Mouse (Mus musculus): Measurements from ENCODE around the gene Usp44. TPM values are rescaled to one million over a fixed set of nuclear protein-coding genes. Genes with fewer than 3 reads are reported as not detected.
A peak's percentile ranks its signal among the peaks of the same experiment; 100 is the strongest.

The Usp44 gene
- polyA plus RNA-seq, 1 experiment from 2014 or later = 4.0 TPM

DNA sequence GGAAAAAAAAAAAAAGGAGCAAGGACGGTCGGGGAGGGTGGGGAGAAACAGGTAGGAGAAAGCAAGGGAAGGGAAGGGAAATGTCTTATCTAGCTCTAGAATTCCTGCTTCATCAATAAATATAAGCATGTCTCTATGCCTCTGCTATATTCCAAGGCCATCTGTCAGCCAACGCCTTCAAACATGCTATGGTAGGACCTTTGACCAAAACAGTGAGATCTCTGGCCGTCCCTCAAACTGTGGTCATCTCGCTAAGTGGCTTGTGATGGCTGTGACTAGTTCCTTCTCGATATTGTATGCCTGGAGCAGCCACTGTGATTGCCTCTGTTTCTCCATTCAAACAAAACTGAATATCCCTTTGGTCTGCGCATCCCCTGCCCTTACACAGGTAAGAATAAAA, 19.3 kb upstream of the Usp44 start:
- DNase-seq (ENCODE audit: low spot score) (no peak), ATAC-seq (replicated peaks; ENCODE audit: low FRiP score) (no peak)
- Histone ChIP-seq H3K4me2 (no peak overlapping the region), H3K4me1 (replicated peaks; ENCODE audit: control insufficient read depth, insufficient read depth, low read length) (no peaks in the 10 kb centered on the region), H3K27ac (ENCODE audit: low read depth, low read length) (no peak overlapping the region), H3K9ac (ENCODE audit: low read depth, low read length) (no peak overlapping the region), H3K4me3 (ENCODE audit: low read depth, low read length) (no peak overlapping the region), H3K9me3 (ENCODE audit: control insufficient read depth, low read length) (no peaks in the 10 kb centered on the region), H3K36me3 (ENCODE audit: control insufficient read depth, insufficient read depth, low read length) (no peaks in the 10 kb centered on the region), H3K27me3 (replicated peaks; ENCODE audit: control insufficient read depth, insufficient read depth, low read length) (peaks cover 2% of the 10 kb centered on the region; the same call in 1 of the 2 replicates)
- 72% methylated on average over 7 of the region's 7 CpGs for WGBS

DNA sequence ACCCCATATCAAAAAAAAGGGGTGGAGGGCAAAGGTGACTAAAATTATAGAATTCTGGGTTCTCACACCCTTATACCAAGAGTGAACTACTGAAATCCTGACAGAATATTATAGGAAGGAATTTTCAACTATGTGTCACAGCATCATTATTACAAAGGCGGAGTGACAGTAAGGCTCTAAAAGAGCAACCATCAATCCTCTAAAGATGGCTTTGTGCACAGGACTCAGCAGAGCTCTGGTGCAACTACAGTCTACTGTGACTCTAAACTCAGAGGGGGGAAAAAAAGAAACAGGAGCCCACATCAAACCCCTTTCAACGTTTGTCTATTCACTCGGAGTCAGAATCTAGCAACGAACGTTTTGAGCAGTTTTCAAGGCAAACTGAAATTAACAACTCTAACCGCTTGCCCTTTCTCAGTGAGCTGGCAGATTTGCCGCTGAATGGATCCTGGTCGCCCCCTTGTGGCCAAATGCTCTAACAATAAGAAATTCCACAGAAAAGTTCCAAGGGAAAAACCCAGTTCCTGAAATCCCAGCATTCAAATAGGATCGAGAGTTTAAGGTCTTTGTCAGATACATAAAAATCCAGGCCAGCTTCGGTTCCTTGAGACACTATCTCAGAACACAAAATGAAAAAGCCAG, 18.5 kb upstream of the Usp44 start:
- no peaks in the 10 kb centered on the region for H3K36me3 ChIP-seq (ENCODE audit: control insufficient read depth, insufficient read depth, low read length)
- peaks cover 2% of the 10 kb centered on the region; the same call in 1 of the 2 replicates for H3K27me3 ChIP-seq (replicated peaks; ENCODE audit: control insufficient read depth, insufficient read depth, low read length)
- no peak overlapping the region for H3K4me3 ChIP-seq (ENCODE audit: low read depth, low read length)
- H3K4me2 ChIP-seq = peak overlapping the region; percentile 37; the same call in 1 of the 2 replicates
- H3K27ac ChIP-seq (ENCODE audit: low read depth, low read length) = no peak overlapping the region
- H3K9ac ChIP-seq (ENCODE audit: low read depth, low read length) = no peak overlapping the region
- 14% methylated on average over 10 of the region's 10 CpGs for WGBS
- no peaks in the 10 kb centered on the region for H3K9me3 ChIP-seq (ENCODE audit: control insufficient read depth, low read length)
- no peak for ATAC-seq (replicated peaks; ENCODE audit: low FRiP score)
- no peaks in the 10 kb centered on the region for H3K4me1 ChIP-seq (replicated peaks; ENCODE audit: control insufficient read depth, insufficient read depth, low read length)
- DNase-seq (ENCODE audit: low spot score) = peak; percentile 62

GRCm38 (mm10) chr10:93813755-93814154, 17.6 kb upstream of the Usp44 start:
- H3K9me3 ChIP-seq (ENCODE audit: control insufficient read depth, low read length) = no peaks in the 10 kb centered on the region
- no peak overlapping the region for H3K9ac ChIP-seq (ENCODE audit: low read depth, low read length)
- H3K27me3 ChIP-seq (replicated peaks; ENCODE audit: control insufficient read depth, insufficient read depth, low read length) = peaks cover 2% of the 10 kb centered on the region; the same call in 1 of the 2 replicates
- ATAC-seq (replicated peaks; ENCODE audit: low FRiP score) (no peak), DNase-seq (ENCODE audit: low spot score) (no peak)
- H3K4me1 ChIP-seq (replicated peaks; ENCODE audit: control insufficient read depth, insufficient read depth, low read length) = no peaks in the 10 kb centered on the region
- H3K4me2 ChIP-seq = no peak overlapping the region
- no peaks in the 10 kb centered on the region for H3K36me3 ChIP-seq (ENCODE audit: control insufficient read depth, insufficient read depth, low read length)
- WGBS = 77% methylated on average over 10 of the region's 10 CpGs
- no peak overlapping the region for H3K27ac ChIP-seq (ENCODE audit: low read depth, low read length)
- no peak overlapping the region for H3K4me3 ChIP-seq (ENCODE audit: low read depth, low read length)

DNA sequence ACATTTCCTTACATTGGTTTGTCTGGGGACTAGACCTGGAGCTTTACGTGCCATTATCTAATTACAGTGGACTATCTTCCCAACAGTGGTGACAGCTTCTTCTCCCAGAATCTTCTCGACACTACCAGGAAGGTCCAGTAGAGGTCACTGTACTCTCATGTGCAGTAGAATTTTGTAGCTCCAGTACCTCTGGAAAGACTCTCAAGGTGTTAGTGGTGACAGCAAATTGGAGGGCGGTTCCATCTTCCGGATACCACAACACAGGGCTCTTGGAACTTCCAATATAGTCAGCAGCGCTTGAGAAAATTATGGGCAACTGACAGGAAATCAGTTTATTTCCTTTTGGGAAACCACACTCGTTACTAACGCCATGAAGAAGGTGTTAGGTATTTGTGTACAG, 12.7 kb upstream of the Usp44 start:
- Histone ChIP-seq H3K9ac (ENCODE audit: low read depth, low read length) (no peak overlapping the region), H3K9me3 (ENCODE audit: control insufficient read depth, low read length) (no peaks in the 10 kb centered on the region), H3K4me2 (no peak overlapping the region), H3K4me1 (replicated peaks; ENCODE audit: control insufficient read depth, insufficient read depth, low read length) (peaks cover 3% of the 10 kb centered on the region; the same call in 1 of the 2 replicates), H3K27me3 (replicated peaks; ENCODE audit: control insufficient read depth, insufficient read depth, low read length) (peaks cover 2% of the 10 kb centered on the region; the same call in 1 of the 2 replicates), H3K27ac (ENCODE audit: low read depth, low read length) (no peak overlapping the region), H3K36me3 (ENCODE audit: control insufficient read depth, insufficient read depth, low read length) (no peaks in the 10 kb centered on the region), H3K4me3 (ENCODE audit: low read depth, low read length) (no peak overlapping the region)
- peak; percentile 35 for DNase-seq (ENCODE audit: low spot score)
- 21% methylated on average over 7 of the region's 7 CpGs for WGBS
- ATAC-seq (replicated peaks; ENCODE audit: low FRiP score) = peak; percentile 61; the same call in 1 of the 2 replicates

DNA sequence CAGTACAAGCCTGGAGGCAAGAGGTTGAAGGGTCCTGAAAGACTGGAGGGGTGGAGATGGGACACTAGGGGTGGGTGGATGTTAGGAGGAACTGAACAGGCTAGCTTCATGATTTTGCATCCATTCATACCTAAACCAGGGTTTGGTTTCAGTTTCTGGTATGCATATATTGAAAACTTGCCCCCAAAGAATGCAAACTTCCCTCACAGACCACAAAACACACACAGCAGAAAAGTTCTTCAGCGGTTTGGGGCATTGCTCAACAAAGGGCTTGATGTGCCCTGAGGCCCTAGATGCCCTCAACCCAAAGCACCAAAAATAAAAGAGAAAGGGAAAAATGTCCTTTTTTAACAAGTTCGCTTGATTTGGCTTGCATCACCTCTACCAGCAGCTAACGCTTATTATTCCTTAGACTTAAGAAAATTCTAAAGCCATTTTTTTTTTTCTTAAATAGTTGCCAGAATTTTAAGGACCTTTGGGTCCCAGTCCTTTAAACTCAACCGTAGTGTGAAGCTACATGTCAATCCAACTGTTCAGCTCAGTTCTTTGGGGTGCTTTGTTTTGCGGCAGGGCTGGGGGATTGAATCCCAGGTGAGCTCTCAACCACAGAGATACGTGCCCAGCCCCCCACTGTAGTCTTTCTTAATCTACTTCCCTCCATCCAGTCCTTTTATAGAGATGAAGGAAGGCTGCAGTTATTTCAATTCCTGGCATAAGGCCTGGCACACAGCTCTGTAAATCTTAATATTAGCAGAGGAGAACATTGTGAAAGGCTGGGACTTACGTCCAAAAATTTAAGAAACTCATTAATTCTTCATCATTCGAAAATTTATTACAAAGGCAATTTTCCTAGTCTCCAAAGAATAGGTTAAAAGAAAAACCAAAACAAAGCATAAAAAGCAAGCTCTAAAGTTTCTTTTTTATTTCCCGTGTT, 1.2 kb upstream of the Usp44 start:
- 45% methylated on average over 9 of the region's 9 CpGs for WGBS
- Histone ChIP-seq H3K4me2 (no peak overlapping the region), H3K9ac (ENCODE audit: low read depth, low read length) (no peak overlapping the region), H3K4me1 (replicated peaks; ENCODE audit: control insufficient read depth, insufficient read depth, low read length) (peaks cover 11% of the 10 kb centered on the region), H3K4me3 (ENCODE audit: low read depth, low read length) (no peak overlapping the region), H3K36me3 (ENCODE audit: control insufficient read depth, insufficient read depth, low read length) (no peaks in the 10 kb centered on the region), H3K27ac (ENCODE audit: low read depth, low read length) (no peak overlapping the region), H3K9me3 (ENCODE audit: control insufficient read depth, low read length) (no peaks in the 10 kb centered on the region), H3K27me3 (replicated peaks; ENCODE audit: control insufficient read depth, insufficient read depth, low read length) (peaks cover 30% of the 10 kb centered on the region)
- ATAC-seq (replicated peaks; ENCODE audit: low FRiP score) (no peak), DNase-seq (ENCODE audit: low spot score) (no peak)

GRCm38 (mm10) chr10:93831730-93832574, 597 bp downstream of the Usp44 start:
- ATAC-seq (replicated peaks; ENCODE audit: low FRiP score) = no peak
- DNase-seq (ENCODE audit: low spot score) = no peak
- Histone ChIP-seq H3K27ac (ENCODE audit: low read depth, low read length) (no peak overlapping the region), H3K36me3 (ENCODE audit: control insufficient read depth, insufficient read depth, low read length) (no peaks in the 10 kb centered on the region), H3K4me1 (replicated peaks; ENCODE audit: control insufficient read depth, insufficient read depth, low read length) (peaks cover 11% of the 10 kb centered on the region), H3K4me3 (ENCODE audit: low read depth, low read length) (peak overlapping the region; percentile 34), H3K27me3 (replicated peaks; ENCODE audit: control insufficient read depth, insufficient read depth, low read length) (peaks cover 30% of the 10 kb centered on the region), H3K9me3 (ENCODE audit: control insufficient read depth, low read length) (no peaks in the 10 kb centered on the region), H3K4me2 (peak overlapping the region; percentile 64), H3K9ac (ENCODE audit: low read depth, low read length) (peak overlapping the region; percentile 46; the same call in 1 of the 2 replicates)
- 4% methylated on average over 18 of the region's 18 CpGs for WGBS

GRCm38 (mm10) chr10:93832811-93833210, 1.5 kb downstream of the Usp44 start:
- 37% methylated on average over 9 of the region's 9 CpGs for WGBS
- Histone ChIP-seq H3K36me3 (ENCODE audit: control insufficient read depth, insufficient read depth, low read length) (no peaks in the 10 kb centered on the region), H3K9ac (ENCODE audit: low read depth, low read length) (no peak overlapping the region), H3K4me2 (peak overlapping the region; percentile 99), H3K27me3 (replicated peaks; ENCODE audit: control insufficient read depth, insufficient read depth, low read length) (peaks cover 30% of the 10 kb centered on the region), H3K4me3 (ENCODE audit: low read depth, low read length) (peak overlapping the region; percentile 87; the same call in 1 of the 2 replicates), H3K9me3 (ENCODE audit: control insufficient read depth, low read length) (no peaks in the 10 kb centered on the region), H3K4me1 (replicated peaks; ENCODE audit: control insufficient read depth, insufficient read depth, low read length) (peaks cover 11% of the 10 kb centered on the region), H3K27ac (ENCODE audit: low read depth, low read length) (no peak overlapping the region)
- no peak for ATAC-seq (replicated peaks; ENCODE audit: low FRiP score)
- DNase-seq (ENCODE audit: low spot score) = no peak

- Histone ChIP-seq H3K9me3 (ENCODE audit: control insufficient read depth, low read length) (no peaks in the 10 kb centered on the region), H3K4me3 (ENCODE audit: low read depth, low read length) (peak overlapping the region; percentile 87), H3K4me1 (replicated peaks; ENCODE audit: control insufficient read depth, insufficient read depth, low read length) (peaks cover 11% of the 10 kb centered on the region), H3K27me3 (replicated peaks; ENCODE audit: control insufficient read depth, insufficient read depth, low read length) (peaks cover 30% of the 10 kb centered on the region), H3K27ac (ENCODE audit: low read depth, low read length) (no peak overlapping the region), H3K9ac (ENCODE audit: low read depth, low read length) (peak overlapping the region; percentile 80; the same call in 1 of the 2 replicates), H3K4me2 (peak overlapping the region; percentile 99), H3K36me3 (ENCODE audit: control insufficient read depth, insufficient read depth, low read length) (no peaks in the 10 kb centered on the region)
- DNase-seq (ENCODE audit: low spot score) (no peak), ATAC-seq (replicated peaks; ENCODE audit: low FRiP score) (no peak)
- WGBS = 4% methylated on average over 16 of the region's 16 CpGs
These were observed 2.0 kb downstream of the Usp44 start for GRCm38 (mm10) chr10:93833370-93833698.

All from liver, embryonic 11.5 days (tissue).